In genomic region chr3:69127693-69128092, GRCm38 (mm10) we compare ENCODE assay signal across 8 mouse cellular contexts. TPM values are rescaled to one million over a fixed set of nuclear protein-coding genes. Genes with fewer than 3 reads are reported as not detected.
A peak's percentile ranks its signal among the peaks of the same experiment; 100 is the strongest.
DNase-seq lines count a peak whose midpoint lies in the region; ATAC-seq and TF ChIP-seq lines count a peak whose summit lies in the region.

No protein-coding gene starts in this region.

- intact Hi-C loops in left cerebral cortex, adult 2 months (cut with DNase I), result loop anchor here (2.0 to 10.0 kb wide), 2 partner anchors 189 to 357 kb away; partner anchors contain the start of gene Ppm1l
- intact Hi-C loops in left cerebral cortex, postnatal 25 days (cut with DNase I), result loop anchor here (5.0 kb wide), 1 partner anchor 190 kb away; the partner anchor contains the start of gene Ppm1l

- no peaks in the 10 kb centered on the region for H3K9me3 ChIP-seq in hindbrain, postnatal 0 days (ENCODE audit: low read length)
- no peaks in the 10 kb centered on the region for H3K9me3 ChIP-seq in stomach, embryonic 16.5 days (replicated peaks; ENCODE audit: control insufficient read depth, low read length)

- no peaks in the 10 kb centered on the region for H3K27me3 ChIP-seq in hindbrain, postnatal 0 days (ENCODE audit: insufficient read depth, low read length)
- H3K27me3 ChIP-seq in stomach, embryonic 16.5 days (ENCODE audit: control insufficient read depth, insufficient read depth, low read length), result no peaks in the 10 kb centered on the region

- peak overlapping the region; percentile 75 for H3K4me2 ChIP-seq in hindbrain, postnatal 0 days (ENCODE audit: low read depth, low read length)
- peak overlapping the region; percentile 81 for H3K4me2 ChIP-seq in stomach, embryonic 16.5 days (ENCODE audit: low read depth, low read length)

- peak overlapping the region; percentile 75; the same call in 1 of the 2 replicates for H3K27ac ChIP-seq in left cerebral cortex, adult 2 months
- H3K27ac ChIP-seq in cortical plate, adult 2 months (ENCODE audit: insufficient read depth, low read length), result no peak overlapping the region
- H3K27ac ChIP-seq in hindbrain, postnatal 0 days, result no peak overlapping the region
- H3K27ac ChIP-seq in stomach, embryonic 16.5 days (ENCODE audit: low read length), result peak overlapping the region; percentile 80

- no peaks in the 10 kb centered on the region for H3K36me3 ChIP-seq in hindbrain, postnatal 0 days (ENCODE audit: insufficient read depth, low read length)
- no peaks in the 10 kb centered on the region; the same call in 1 of the 2 replicates for H3K36me3 ChIP-seq in stomach, embryonic 16.5 days (ENCODE audit: control insufficient read depth, insufficient read depth, low read length)

- peak overlapping the region; percentile 85 for H3K4me3 ChIP-seq in left cerebral cortex, adult 2 months
- peak overlapping the region; percentile 47; the same call in 1 of the 2 replicates for H3K4me3 ChIP-seq in cortical plate, adult 2 months (ENCODE audit: insufficient read depth, low read length)
- peak overlapping the region; percentile 95 for H3K4me3 ChIP-seq in hindbrain, postnatal 0 days (ENCODE audit: low read length)
- H3K4me3 ChIP-seq in lung, adult 2 months (replicated peaks; ENCODE audit: extremely low read depth, low read depth, low read length), result peak overlapping the region; percentile 75
- H3K4me3 ChIP-seq in stomach, embryonic 16.5 days (replicated peaks; ENCODE audit: low read length), result peak overlapping the region; percentile 86

- H3K9ac ChIP-seq in hindbrain, postnatal 0 days (replicated peaks; ENCODE audit: low read length), result peak overlapping the region; percentile 93
- H3K9ac ChIP-seq in stomach, embryonic 16.5 days (ENCODE audit: low read length), result peak overlapping the region; percentile 76

- no peak for TF ChIP-seq CTCF in left cerebral cortex, adult 2 months (IDR thresholded peaks at IDR 0.05)
- no peak for TF ChIP-seq CTCF in cortical plate, adult 2 months (IDR thresholded peaks at IDR 0.05; ENCODE audit: extremely low read depth, insufficient read depth, low read length)
- no peak for TF ChIP-seq CTCF in hindbrain, postnatal 0 days (IDR thresholded peaks at IDR 0.05; ENCODE audit: low read depth)
- no peak for TF ChIP-seq CTCF in lung, adult 2 months (IDR thresholded peaks at IDR 0.05; ENCODE audit: insufficient read depth, low read length)

- WGBS in hindbrain, postnatal 0 days, result 11% methylated on average over 9 of the region's 9 CpGs
- 10% methylated on average over 9 of the region's 9 CpGs for WGBS in lung, adult 2 months
- WGBS in stomach, embryonic 16.5 days, result 7% methylated on average over 9 of the region's 9 CpGs

- no peak for DNase-seq in left cerebral cortex, adult 2 months (ENCODE audit: extremely low spot score in 1 of 2, low spot score in 2 of 2)
- no peak for DNase-seq in left cerebral cortex, postnatal 25 days (ENCODE audit: low spot score in 2 of 2)
- DNase-seq in hindbrain, postnatal 0 days (ENCODE audit: low spot score), result no peak
- no peak for DNase-seq in lung, adult 2 months
- no peak for DNase-seq in gastrocnemius, postnatal 10 days

- no peak for ATAC-seq in hindbrain, postnatal 0 days
- no peak for ATAC-seq in stomach, embryonic 16.5 days (ENCODE audit: insufficient read depth, low FRiP score)
- ATAC-seq in inflammation-experienced regulatory T-cells, adult 6 months, result no peak

- no peak for TF ChIP-seq POLR2A in cortical plate, adult 2 months (IDR thresholded peaks at IDR 0.05; ENCODE audit: extremely low read depth, insufficient read depth, low read length)
- TF ChIP-seq POLR2A in lung, adult 2 months (IDR thresholded peaks at IDR 0.05; ENCODE audit: borderline replicate concordance, extremely low read depth, low read depth, low read length), result no peak

- H3K4me1 ChIP-seq in cortical plate, adult 2 months (ENCODE audit: control insufficient read depth, insufficient read depth, low read length), result no peaks in the 10 kb centered on the region; the same call in 1 of the 2 replicates
- peaks cover 7% of the 10 kb centered on the region for H3K4me1 ChIP-seq in hindbrain, postnatal 0 days (ENCODE audit: insufficient read depth, low read length)
- peaks cover 3% of the 10 kb centered on the region; the same call in 1 of the 2 replicates for H3K4me1 ChIP-seq in lung, adult 2 months (ENCODE audit: control insufficient read depth, insufficient read depth, low read length)
- H3K4me1 ChIP-seq in stomach, embryonic 16.5 days (ENCODE audit: control insufficient read depth, insufficient read depth, low read length), result no peaks in the 10 kb centered on the region; the same call in 1 of the 2 replicates

RNA-seq across cellular contexts. Expression of gene Kpna4, which starts 0.8 kb away (rescaled TPM):
- 10 to 100 TPM; 66.2 to 72.9 TPM for total RNA-seq in left cerebral cortex, adult 2 months (2021)
- 10 to 100 TPM; 62.9 to 65.6 TPM for total RNA-seq in left cerebral cortex, postnatal 25 days (2021)
- polyA plus RNA-seq in cortical plate, adult 2 months (2012; rRNA removed), result 31.3 TPM in 2 replicates
- total RNA-seq in hindbrain, postnatal 0 days (2014; rRNA removed), result 48.2 and 53.0 TPM in 2 replicates
- 21.7 and 26.4 TPM in 2 replicates for polyA plus RNA-seq in hindbrain, postnatal 0 days (2015; fragmentation: Nextera tagmentation; extraction: Ambion mirVana)
- 10.1 and 13.1 TPM in 2 replicates for polyA plus RNA-seq in lung, adult 2 months (2012; rRNA removed)
- polyA plus RNA-seq in stomach, embryonic 16.5 days (2015; fragmentation: Nextera tagmentation; extraction: Ambion mirVana), result 19.9 and 22.7 TPM in 2 replicates
- polyA plus RNA-seq in inflammation-experienced regulatory T-cells, adult 6 months (2017; shearing (Covaris generic)), result 10 to 100 TPM; 24.3 to 36.3 (median 28.2) TPM
- total RNA-seq in gastrocnemius, postnatal 10 days (2021), result 10 to 100 TPM; 64.7 to 65.1 TPM

Comparison
In these comparisons a context has a peak if more than half of its experiments do, and no peak if none do; other contexts are left out.
1. H3K27ac ChIP-seq: peak in left cerebral cortex, adult 2 months (single experiment) and stomach, embryonic 16.5 days (single experiment); none in cortical plate, adult 2 months (single experiment) and hindbrain, postnatal 0 days (single experiment).
2. Peak in every context shown above with its lines, with median percentiles within 50 percentile points of each other: H3K4me3 ChIP-seq.